Mouse (Mus musculus) CD4-positive helper T cell, adult 2 months (primary cell): Measurements from ENCODE around the gene Esrra.
"Not testable (repeated sequence)": the region's sequence is repeated elsewhere in the genome, so short reads cannot be mapped to it uniquely, and the experiment has no call there.

Experiments
- DNase-seq: peaks from one replicate; pipeline ENCODE4 v3.0.0-alpha.2; 2012; ENCODE audit warnings: low read depth, missing footprints, low spot score

Esrra gene

GRCm38 (mm10) chr19:6904846-6905245, 16.8 kb downstream of the Esrra start:
- DNase-seq = no peak

- DNase-seq = no peak
These were observed 18.6 kb downstream of the Esrra start for GRCm38 (mm10) chr19:6903031-6903430.

DNA sequence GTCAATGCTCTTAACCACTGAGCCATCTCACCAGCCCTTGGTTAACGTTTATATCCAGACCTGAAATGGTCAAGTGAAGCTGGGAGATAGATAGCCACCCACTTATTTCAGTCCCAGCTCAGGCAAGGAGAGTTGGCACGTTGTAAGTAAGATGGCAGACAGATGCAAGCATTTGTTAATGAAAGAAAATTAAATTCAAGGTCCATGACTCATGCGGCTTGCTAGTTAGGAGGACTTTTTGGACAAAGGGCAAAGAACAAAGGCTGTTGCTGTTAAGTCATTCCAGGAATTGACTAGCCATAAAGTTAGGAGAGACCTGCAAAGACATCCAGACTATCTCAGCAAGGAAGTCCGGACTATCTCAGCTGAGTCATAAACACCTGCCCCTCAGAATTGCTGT, 22.0 kb downstream of the Esrra start:
- DNase-seq = no peak

DNA sequence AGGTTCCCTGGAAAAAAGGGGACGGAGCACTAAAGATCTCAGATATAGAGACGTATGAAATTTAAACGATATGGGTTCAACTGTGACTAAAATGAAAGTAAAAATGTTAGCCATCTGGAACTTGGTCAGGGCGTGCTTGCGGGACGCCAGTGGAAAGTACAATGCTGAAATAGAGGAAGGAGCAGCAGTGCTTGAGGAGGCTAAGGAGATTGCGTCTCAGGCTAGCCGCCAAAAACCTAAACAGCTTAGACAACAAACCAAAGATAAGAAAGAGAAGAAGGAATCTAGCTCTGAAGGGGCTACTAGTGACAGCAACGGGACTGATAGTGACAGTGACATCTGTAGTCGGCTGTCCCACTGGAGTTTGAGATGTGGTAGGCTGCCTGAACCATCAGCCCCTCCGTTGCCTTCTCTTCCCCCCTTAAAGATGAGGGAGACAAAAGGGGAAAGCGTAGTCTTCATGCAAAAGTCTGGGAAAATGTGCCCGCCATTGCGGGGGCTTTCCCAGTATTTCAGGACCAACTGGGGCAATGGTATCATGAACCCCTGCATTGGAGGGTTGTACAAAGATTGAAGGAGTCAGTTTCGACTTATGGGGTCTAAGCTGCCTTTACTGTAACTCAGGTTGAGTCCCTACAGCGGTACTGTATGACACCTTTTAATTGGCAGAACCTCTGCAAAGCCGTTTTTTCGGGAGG, 25.9 kb downstream of the Esrra start:
- not testable (repeated sequence) for DNase-seq

DNA sequence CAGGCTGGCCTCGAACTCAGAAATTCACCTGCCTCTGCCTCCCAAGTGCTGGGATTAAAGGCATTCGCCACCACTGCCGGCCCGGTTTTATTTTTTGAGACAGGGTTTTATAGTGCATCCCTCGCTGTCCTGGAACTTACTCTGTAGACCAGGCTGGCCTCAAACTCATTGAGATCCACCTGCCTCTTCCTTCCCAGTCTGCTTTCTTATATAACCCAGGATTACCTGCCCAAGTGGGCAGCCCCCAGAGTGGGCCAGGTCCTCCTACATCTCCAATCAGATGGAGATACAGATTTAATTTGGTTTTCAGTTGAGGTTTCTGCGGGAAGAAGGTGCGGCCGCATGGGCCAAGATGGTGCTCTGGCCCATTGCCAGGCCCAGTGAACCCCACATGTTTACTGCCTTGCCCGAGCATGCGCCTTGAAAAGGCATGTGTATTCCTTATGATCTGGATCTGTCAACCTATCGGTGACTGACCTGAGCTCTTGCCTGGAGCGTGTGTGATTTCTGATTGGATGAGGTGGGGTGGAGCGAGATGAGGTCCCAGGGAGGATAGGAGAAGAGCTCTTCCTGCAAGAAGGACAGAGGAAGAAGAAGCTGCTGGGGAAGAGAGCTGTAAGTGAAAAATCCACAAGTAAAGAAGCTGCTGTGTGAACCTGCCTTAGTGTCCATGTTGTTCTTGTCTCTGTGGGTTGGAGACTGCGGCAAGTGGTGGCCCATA, 27.7 kb downstream of the Esrra start:
- no peak for DNase-seq

- no peak for DNase-seq
These were observed 29.1 kb downstream of the Esrra start for GRCm38 (mm10) chr19:6892512-6892911.

DNA sequence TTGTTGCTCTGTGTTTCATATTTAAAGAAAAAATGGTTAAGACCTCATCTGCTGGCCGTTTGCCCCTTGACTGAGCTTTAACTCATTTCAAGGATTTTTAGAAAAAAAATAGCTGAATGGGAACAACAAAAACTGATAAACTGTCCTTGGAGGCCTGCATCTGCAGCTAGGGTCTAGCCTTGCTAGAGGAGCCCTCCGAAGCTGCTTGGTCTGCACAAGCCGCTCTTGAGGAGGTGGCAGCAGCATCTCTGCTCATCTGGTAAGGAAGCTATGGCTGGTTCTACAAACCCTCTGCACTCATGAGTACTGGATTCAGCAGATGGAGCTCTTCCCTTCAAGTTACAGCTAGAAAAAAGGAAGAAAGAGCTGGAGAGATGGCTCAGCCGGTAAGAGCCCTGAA, 43.6 kb downstream of the Esrra start:
- no peak for DNase-seq

GRCm38 (mm10) chr19:6876799-6877198, 44.8 kb downstream of the Esrra start:
- DNase-seq = no peak

DNA sequence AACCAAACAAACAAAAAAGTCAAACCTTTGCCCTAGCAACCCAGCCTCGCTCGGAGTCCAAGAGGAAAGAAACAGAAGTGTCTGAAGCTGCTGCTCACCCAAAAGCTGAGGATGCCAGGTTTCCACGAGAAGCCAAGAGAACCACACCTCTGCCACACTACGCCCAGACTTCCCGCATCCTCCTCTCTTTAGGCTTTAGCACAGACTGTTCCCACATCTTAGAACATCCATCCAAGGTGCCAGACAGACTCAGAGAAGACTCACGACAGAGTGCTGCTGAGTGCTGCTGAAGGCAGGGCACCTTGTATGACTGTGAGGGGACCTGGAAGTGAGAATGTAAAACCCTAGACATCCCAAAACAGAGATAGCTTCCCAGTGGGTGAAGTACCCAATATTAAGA, 45.8 kb downstream of the Esrra start:
- no peak for DNase-seq

DNA sequence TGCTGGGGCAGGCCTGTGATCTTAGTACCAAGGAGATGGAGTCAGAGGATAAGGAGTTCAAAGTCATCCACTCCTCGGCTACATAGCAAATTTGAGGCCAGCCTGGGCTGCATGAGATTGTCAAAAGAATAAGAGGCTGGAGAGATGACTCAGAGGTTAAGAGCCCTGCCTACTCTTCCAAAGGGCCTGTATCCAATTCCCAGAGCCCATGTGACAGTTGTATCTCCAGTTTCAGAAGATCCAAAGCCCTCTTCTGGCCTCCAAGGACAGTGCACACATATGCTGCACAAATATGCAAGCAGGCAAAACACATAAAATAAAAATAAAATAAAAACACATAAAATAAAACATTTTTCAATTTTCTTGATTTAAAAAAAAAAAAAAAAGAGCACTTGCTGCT, 47.4 kb downstream of the Esrra start:
- no peak for DNase-seq

DNA sequence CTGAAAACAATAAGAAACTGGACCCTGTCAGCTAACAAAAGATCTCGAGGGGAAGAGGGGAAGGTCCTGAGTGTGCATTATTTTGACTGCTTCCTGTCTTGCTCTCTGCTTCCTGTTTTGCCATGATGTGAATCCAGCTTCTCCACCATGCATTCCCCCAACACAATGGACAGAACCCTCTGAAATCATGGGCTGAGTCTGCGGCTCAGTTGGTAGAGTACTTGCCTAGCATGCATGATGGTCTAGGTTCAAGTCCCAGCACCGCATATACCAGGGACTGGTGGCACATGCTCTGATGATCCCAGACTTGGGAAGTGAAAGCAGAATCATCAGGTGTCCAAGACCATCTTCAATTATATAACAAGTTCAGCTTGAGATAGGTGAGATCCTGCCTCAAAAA, 48.9 kb downstream of the Esrra start:
- DNase-seq = no peak

DNA sequence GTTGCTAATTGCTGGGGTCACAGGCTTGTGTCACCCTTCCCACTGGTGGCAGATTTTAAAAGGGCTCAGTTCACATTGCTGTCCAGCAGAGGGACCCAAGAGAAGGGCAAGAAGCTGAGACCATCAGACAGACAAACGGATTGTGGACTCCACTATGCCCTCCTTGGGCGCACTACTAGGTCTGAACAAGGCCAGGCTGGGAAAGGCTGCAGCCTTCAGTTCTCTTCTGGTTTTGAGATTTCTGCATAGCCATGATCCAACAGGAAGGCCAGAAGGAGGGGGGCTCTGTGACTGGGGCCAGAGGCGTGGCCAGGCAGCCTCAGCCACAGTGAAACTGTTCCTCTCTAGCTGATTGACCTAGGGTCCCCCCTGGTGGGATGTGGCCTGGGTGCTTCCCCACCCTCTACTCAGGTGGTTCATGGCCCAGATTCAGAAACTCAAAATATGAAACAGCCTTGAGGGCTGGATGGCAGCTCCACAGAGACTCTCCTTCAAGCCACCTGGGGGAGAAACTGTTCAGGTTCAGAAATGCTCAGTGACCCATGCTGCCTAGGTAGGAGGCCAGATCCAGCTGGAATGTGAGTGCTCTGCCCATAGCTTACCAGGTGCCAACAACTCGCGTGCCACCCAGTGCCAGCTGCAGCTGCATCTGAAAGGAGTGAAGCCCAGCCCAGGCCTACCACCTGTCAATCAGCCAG, 49.9 kb downstream of the Esrra start:
- DNase-seq = peak; percentile 63

DNA sequence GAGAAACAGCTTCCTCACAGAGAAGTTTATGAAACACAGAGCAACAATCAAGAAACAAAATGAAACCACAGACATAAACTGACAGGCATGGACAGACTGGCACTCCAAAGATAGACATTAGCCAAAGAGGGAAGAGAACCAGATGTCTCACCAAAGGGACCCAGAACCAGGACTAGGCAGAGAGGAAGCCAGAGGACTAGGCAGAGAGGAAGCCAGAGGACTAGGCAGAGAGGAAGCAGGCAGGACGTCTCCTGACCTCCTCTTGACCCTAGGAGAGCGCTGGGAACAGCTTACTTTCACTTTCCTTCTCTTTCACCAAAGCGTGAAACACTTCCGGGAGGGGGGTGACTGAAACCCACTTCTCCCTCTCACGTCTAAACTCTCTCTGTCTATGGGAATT, 52.3 kb downstream of the Esrra start:
- DNase-seq = peak; percentile 79

- no peak for DNase-seq
These were observed 60.2 kb downstream of the Esrra start for GRCm38 (mm10) chr19:6861451-6861850.
